Mouse (Mus musculus): Measurements from ENCODE around the gene Grk3.

DNA sequence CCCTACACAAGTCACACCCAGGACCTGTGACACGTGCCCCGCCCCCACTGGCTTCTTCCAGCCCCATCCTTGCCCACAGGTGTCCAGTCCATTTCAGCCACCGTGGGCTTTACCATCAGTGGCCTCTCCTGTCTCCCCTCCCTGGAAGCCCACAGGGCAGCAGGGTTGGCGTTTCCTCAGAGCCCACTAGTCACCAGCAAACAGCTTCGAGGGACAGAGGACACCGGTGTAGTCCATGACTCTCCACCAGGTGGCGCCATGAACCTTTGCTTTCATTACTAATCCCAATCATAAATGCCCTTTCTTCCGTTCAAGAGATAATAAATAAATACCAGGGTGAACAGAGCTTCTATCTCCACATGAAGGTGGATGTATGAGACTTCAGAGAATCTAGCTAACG, 144.9 kb downstream of the Grk3 start:
- TF ChIP-seq CTCF (IDR thresholded peaks at IDR 0.05; ENCODE audit: low read depth, low read length) (peak; percentile 61), POLR2A (IDR thresholded peaks at IDR 0.05; ENCODE audit: borderline replicate concordance, low read depth, low read length) (no peak)
